Mouse (Mus musculus) heart, embryonic 13.5 days (tissue): Measurements from ENCODE around the gene Ube2o. TPM values are rescaled to one million over a fixed set of nuclear protein-coding genes. Genes with fewer than 3 reads are reported as not detected.

Experiments used
- ATAC-seq: fragments of 200-750 bp; cut with Nextera tagmentation; 2 replicates; pipeline ENCODE4 v1.8.0; 2017; ENCODE audit warnings: moderate TSS enrichment; ENCODE audit not compliant: insufficient number of reproducible peaks, low FRiP score, low TSS enrichment; ENCODE audit errors: extremely low read depth
- H3K27ac ChIP-seq: fragments of 300-500 bp; sonication (generic); replicated peaks from 2 replicates; pipeline ENCODE4 v1.5.1; 2015; ENCODE audit warnings: moderate library complexity, mild to moderate bottlenecking, inconsistent platforms
- H3K27me3 ChIP-seq: fragments of 300-500 bp; sonication (generic); replicated peaks from 2 replicates; pipeline ENCODE4 v1.6.1; 2015; ENCODE audit warnings: mild to moderate bottlenecking, inconsistent platforms
- H3K36me3 ChIP-seq: fragments of 300-500 bp; sonication (generic); 2 replicates; pipeline ENCODE4 v1.6.1; 2015; ENCODE audit warnings: mild to moderate bottlenecking, inconsistent platforms
- H3K4me1 ChIP-seq: fragments of 300-500 bp; sonication (generic); 2 replicates; pipeline ENCODE4 v1.6.1; 2015; ENCODE audit warnings: inconsistent platforms
- H3K4me2 ChIP-seq: fragments of 300-500 bp; sonication (generic); 2 replicates; pipeline ENCODE4 v1.6.1; 2015; ENCODE audit warnings: inconsistent platforms, mild to moderate bottlenecking, moderate library complexity
- H3K4me3 ChIP-seq: fragments of 300-500 bp; sonication (generic); 2 replicates; pipeline ENCODE4 v1.5.1; 2015; ENCODE audit warnings: moderate library complexity, mild to moderate bottlenecking, inconsistent platforms
- H3K9ac ChIP-seq: fragments of 300-500 bp; sonication (generic); 2 replicates; pipeline ENCODE4 v1.6.1; 2015; ENCODE audit warnings: inconsistent platforms, mild to moderate bottlenecking, moderate library complexity
- H3K9me3 ChIP-seq: fragments of 300-500 bp; sonication (generic); 2 replicates; pipeline ENCODE4 v1.6.1; 2016; ENCODE audit warnings: inconsistent platforms
- WGBS: fragments of 180-500 bp; shearing (Covaris S2); methylation state at CpG from one replicate; pipeline ENCODE4 v1.1.7; 2015; ENCODE audit warnings: mixed read lengths; 5-methylcytosine and 5-hydroxymethylcytosine counted together
- polyA plus RNA-seq: library from polyadenylated mRNA; unstranded; fragments of >200 nt; fragmentation: Nextera tagmentation; extraction: Ambion mirVana; gene quantifications from 2 replicates; pipeline ENCODE4 v1.2.1, GENCODE M21; 2015

The Ube2o gene
- 7.9 and 8.3 TPM in 2 replicates for polyA plus RNA-seq

GRCm38 (mm10) chr11:116581376-116581814 is at the start of gene Ube2o:
Ube2o (minus strand) TSS chr11:116581447.
- Histone ChIP-seq H3K9ac (peak within 1 kb of the TSS; percentile 98), H3K4me1 (peaks cover 40% of the 10 kb centered on the region), H3K4me2 (peak within 1 kb of the TSS; percentile 87), H3K36me3 (0 out of 2 replicates have a peak, but pooled peaks cover 4% of the 10 kb centered on the region), H3K4me3 (peak within 1 kb of the TSS; percentile 98), H3K27me3 (no peaks in the 10 kb centered on the region), H3K9me3 (no peaks in the 10 kb centered on the region), H3K27ac (peak within 1 kb of the TSS; percentile 92)
- peak; percentile 86 for ATAC-seq
- under 1% methylated on average over 51 of the region's 51 CpGs for WGBS

GRCm38 (mm10) chr11:116630171-116630965 is 49.1 kb upstream of the Ube2o start:
- peak; percentile 14; the same call in 1 of the 2 replicates for ATAC-seq
- Histone ChIP-seq H3K27me3 (no peaks in the 10 kb centered on the region), H3K4me3 (no peak overlapping the region), H3K4me1 (peaks cover 42% of the 10 kb centered on the region), H3K9me3 (no peaks in the 10 kb centered on the region), H3K27ac (peak overlapping the region; percentile 62), H3K4me2 (no peak overlapping the region), H3K36me3 (no peaks in the 10 kb centered on the region), H3K9ac (peak overlapping the region; percentile 52)
- WGBS = 30% methylated on average over 12 of the region's 12 CpGs

GRCm38 (mm10) chr11:116629472-116629871 is 48.2 kb upstream of the Ube2o start:
- Histone ChIP-seq H3K4me1 (peaks cover 51% of the 10 kb centered on the region), H3K27ac (peak overlapping the region; percentile 62), H3K4me2 (no peak overlapping the region), H3K36me3 (no peaks in the 10 kb centered on the region), H3K4me3 (no peak overlapping the region), H3K9ac (no peak overlapping the region), H3K9me3 (no peaks in the 10 kb centered on the region), H3K27me3 (no peaks in the 10 kb centered on the region)
- WGBS = 79% methylated on average over 6 of the region's 6 CpGs
- no peak for ATAC-seq

- H3K36me3 ChIP-seq = no peaks in the 10 kb centered on the region
- H3K4me2 ChIP-seq = no peak overlapping the region
- H3K4me1 ChIP-seq = peaks cover 55% of the 10 kb centered on the region
- 43% methylated on average over 9 of the region's 9 CpGs for WGBS
- no peaks in the 10 kb centered on the region for H3K9me3 ChIP-seq
- ATAC-seq = no peak
- H3K4me3 ChIP-seq = no peak overlapping the region
- H3K27ac ChIP-seq = no peak overlapping the region
- H3K9ac ChIP-seq = no peak overlapping the region
- H3K27me3 ChIP-seq = no peaks in the 10 kb centered on the region
Observed at GRCm38 (mm10) chr11:116628712-116629111, 47.5 kb upstream of the Ube2o start.

- Histone ChIP-seq H3K4me1 (peaks cover 69% of the 10 kb centered on the region), H3K4me2 (no peak overlapping the region), H3K4me3 (no peak overlapping the region), H3K27me3 (no peaks in the 10 kb centered on the region), H3K9ac (no peak overlapping the region), H3K27ac (peak overlapping the region; percentile 49; the same call in 1 of the 2 replicates), H3K9me3 (no peaks in the 10 kb centered on the region), H3K36me3 (no peaks in the 10 kb centered on the region)
- WGBS = 36% methylated on average over 10 of the region's 10 CpGs
- ATAC-seq = no peak
Observed at GRCm38 (mm10) chr11:116627072-116628020, 46.1 kb upstream of the Ube2o start.

- Histone ChIP-seq H3K27me3 (no peaks in the 10 kb centered on the region), H3K9ac (no peak within 1 kb of the TSS), H3K4me1 (peaks cover 77% of the 10 kb centered on the region), H3K9me3 (no peaks in the 10 kb centered on the region), H3K4me3 (no peak within 1 kb of the TSS), H3K27ac (peak within 1 kb of the TSS; percentile 49; the same call in 1 of the 2 replicates), H3K36me3 (no peaks in the 10 kb centered on the region), H3K4me2 (no peak within 1 kb of the TSS)
- WGBS = 40% methylated on average over 10 of the region's 10 CpGs
- ATAC-seq = no peak
Observed at GRCm38 (mm10) chr11:116626299-116627071, 45.2 kb upstream of the Ube2o start, which contains the start of gene Rhbdf2. Rhbdf2 (minus strand) TSS chr11:116627019.

GRCm38 (mm10) chr11:116625081-116626000 is 44.1 kb upstream of the Ube2o start:
- no peaks in the 10 kb centered on the region for H3K27me3 ChIP-seq
- peaks cover 82% of the 10 kb centered on the region for H3K4me1 ChIP-seq
- peak overlapping the region; percentile 77 for H3K4me2 ChIP-seq
- H3K9ac ChIP-seq = peak overlapping the region; percentile 83
- H3K9me3 ChIP-seq = no peaks in the 10 kb centered on the region
- peak overlapping the region; percentile 70 for H3K27ac ChIP-seq
- no peaks in the 10 kb centered on the region for H3K36me3 ChIP-seq
- peak overlapping the region; percentile 67; the same call in 1 of the 2 replicates for H3K4me3 ChIP-seq
- ATAC-seq = no peak
- WGBS = 49% methylated on average over 17 of the region's 17 CpGs

- ATAC-seq = peak; percentile 78
- H3K4me1 ChIP-seq = peaks cover 82% of the 10 kb centered on the region
- WGBS = 11% methylated on average over 42 of the region's 42 CpGs
Observed at GRCm38 (mm10) chr11:116624131-116624832, 43.0 kb upstream of the Ube2o start.

GRCm38 (mm10) chr11:116623281-116624124 is 42.3 kb upstream of the Ube2o start:
- H3K4me2 ChIP-seq = peak overlapping the region; percentile 77
- no peaks in the 10 kb centered on the region for H3K27me3 ChIP-seq
- H3K4me1 ChIP-seq = peaks cover 84% of the 10 kb centered on the region
- no peaks in the 10 kb centered on the region for H3K9me3 ChIP-seq
- 7% methylated on average over 38 of the region's 40 CpGs for WGBS
- H3K27ac ChIP-seq = peak overlapping the region; percentile 29; the same call in 1 of the 2 replicates
- H3K4me3 ChIP-seq = peak overlapping the region; percentile 67
- H3K36me3 ChIP-seq = no peaks in the 10 kb centered on the region
- no peak; the same call in 1 of the 2 replicates for ATAC-seq
- peak overlapping the region; percentile 83 for H3K9ac ChIP-seq

More at GRCm38 (mm10) chr11:116624131-116624832, 43.0 kb upstream of the Ube2o start:
- Histone ChIP-seq H3K27me3 (no peaks in the 10 kb centered on the region), H3K9ac (peak overlapping the region; percentile 83), H3K9me3 (no peaks in the 10 kb centered on the region), H3K36me3 (no peaks in the 10 kb centered on the region), H3K27ac (peak overlapping the region; percentile 70), H3K4me3 (peak overlapping the region; percentile 67), H3K4me2 (peak overlapping the region; percentile 77)
